Mouse (Mus musculus): Measurements from ENCODE around the gene Chmp5. TPM values are rescaled to one million over a fixed set of nuclear protein-coding genes. Genes with fewer than 3 reads are reported as not detected.

Gene Chmp5
- polyA plus RNA-seq, 1 experiment from 2014 or later: 154 TPM

GRCm38 (mm10) chr4:40955942-40956341, 7.7 kb downstream of the Chmp5 start:
- H3K9me3 ChIP-seq: no peaks in the 10 kb centered on the region
- peaks cover 88% of the 10 kb centered on the region for H3K36me3 ChIP-seq
- H3K4me2 ChIP-seq (replicated peaks): no peak overlapping the region
- H3K4me1 ChIP-seq: no peaks in the 10 kb centered on the region
- no peak overlapping the region for H3K27ac ChIP-seq
- no peak overlapping the region for H3K9ac ChIP-seq
- H3K27me3 ChIP-seq (replicated peaks): no peaks in the 10 kb centered on the region
- no peak overlapping the region for H3K4me3 ChIP-seq
- no peak for ATAC-seq (ENCODE audit: low FRiP score, low read depth)
- WGBS: 92% methylated on average over 6 of the region's 6 CpGs

GRCm38 (mm10) chr4:40963536-40963935, 15.3 kb downstream of the Chmp5 start:
- Histone ChIP-seq H3K27me3 (replicated peaks) (no peaks in the 10 kb centered on the region), H3K36me3 (peaks cover 71% of the 10 kb centered on the region), H3K4me1 (no peaks in the 10 kb centered on the region), H3K27ac (no peak overlapping the region), H3K4me2 (replicated peaks) (no peak overlapping the region), H3K4me3 (no peak overlapping the region), H3K9ac (no peak overlapping the region), H3K9me3 (no peaks in the 10 kb centered on the region)
- 93% methylated on average over 3 of the region's 3 CpGs for WGBS
- ATAC-seq (ENCODE audit: low FRiP score, low read depth): no peak

GRCm38 (mm10) chr4:40969161-40969560, 21.0 kb downstream of the Chmp5 start:
- Histone ChIP-seq H3K27ac (no peak overlapping the region), H3K27me3 (replicated peaks) (no peaks in the 10 kb centered on the region), H3K9ac (no peak overlapping the region), H3K4me1 (peaks cover 5% of the 10 kb centered on the region), H3K4me3 (no peak overlapping the region), H3K4me2 (replicated peaks) (no peak overlapping the region), H3K9me3 (no peaks in the 10 kb centered on the region), H3K36me3 (peaks cover 22% of the 10 kb centered on the region)
- 81% methylated on average over 4 of the region's 4 CpGs for WGBS
- no peak for ATAC-seq (ENCODE audit: low FRiP score, low read depth)

- Histone ChIP-seq H3K27me3 (replicated peaks) (no peaks in the 10 kb centered on the region), H3K4me3 (peak overlapping the region; percentile 92), H3K27ac (peak overlapping the region; percentile 80; the same call in 1 of the 2 replicates), H3K4me2 (replicated peaks) (peak overlapping the region; percentile 69), H3K9ac (peak overlapping the region; percentile 84), H3K36me3 (peaks cover 18% of the 10 kb centered on the region), H3K4me1 (peaks cover 5% of the 10 kb centered on the region), H3K9me3 (no peaks in the 10 kb centered on the region)
- 10% methylated on average over 13 of the region's 13 CpGs for WGBS
- ATAC-seq (ENCODE audit: low FRiP score, low read depth): no peak; the same call in 1 of the 2 replicates
Measured at GRCm38 (mm10) chr4:40969781-40970591, 21.8 kb downstream of the Chmp5 start.

GRCm38 (mm10) chr4:40970592-40970841, 22.3 kb downstream of the Chmp5 start:
- no peaks in the 10 kb centered on the region for H3K27me3 ChIP-seq (replicated peaks)
- WGBS: under 1% methylated on average over 16 of the region's 16 CpGs
- no peaks in the 10 kb centered on the region for H3K9me3 ChIP-seq
- peaks cover 5% of the 10 kb centered on the region for H3K4me1 ChIP-seq
- ATAC-seq (ENCODE audit: low FRiP score, low read depth): no peak; the same call in 1 of the 2 replicates
- H3K4me2 ChIP-seq (replicated peaks): peak overlapping the region; percentile 69
- H3K36me3 ChIP-seq: peaks cover 14% of the 10 kb centered on the region
- H3K4me3 ChIP-seq: peak overlapping the region; percentile 92
- peak overlapping the region; percentile 80; the same call in 1 of the 2 replicates for H3K27ac ChIP-seq
- H3K9ac ChIP-seq: peak overlapping the region; percentile 84

- peak; percentile 97 for ATAC-seq (ENCODE audit: low FRiP score, low read depth)
- under 1% methylated on average over 84 of the region's 85 CpGs for WGBS
Measured at GRCm38 (mm10) chr4:40970842-40971701, 22.9 kb downstream of the Chmp5 start, which contains the start of gene Nfx1. Nfx1 (plus strand) TSS chr4:40970906.

GRCm38 (mm10) chr4:40971744-40972143, 23.5 kb downstream of the Chmp5 start:
- H3K36me3 ChIP-seq: peaks cover 10% of the 10 kb centered on the region
- H3K4me1 ChIP-seq: peaks cover 5% of the 10 kb centered on the region
- no peaks in the 10 kb centered on the region for H3K27me3 ChIP-seq (replicated peaks)
- H3K9me3 ChIP-seq: no peaks in the 10 kb centered on the region
- peak overlapping the region; percentile 92 for H3K4me3 ChIP-seq
- peak overlapping the region; percentile 69 for H3K4me2 ChIP-seq (replicated peaks)
- no peak overlapping the region for H3K27ac ChIP-seq
- 26% methylated on average over 13 of the region's 13 CpGs for WGBS
- ATAC-seq (ENCODE audit: low FRiP score, low read depth): no peak
- peak overlapping the region; percentile 84; the same call in 1 of the 2 replicates for H3K9ac ChIP-seq

More at GRCm38 (mm10) chr4:40970842-40971701, 22.9 kb downstream of the Chmp5 start, which contains the start of gene Nfx1:
- Histone ChIP-seq H3K36me3 (peaks cover 12% of the 10 kb centered on the region), H3K4me3 (peak within 1 kb of the TSS; percentile 92), H3K4me2 (replicated peaks) (peak within 1 kb of the TSS; percentile 69), H3K4me1 (peaks cover 5% of the 10 kb centered on the region), H3K9ac (peak within 1 kb of the TSS; percentile 84), H3K27ac (peak within 1 kb of the TSS; percentile 80), H3K27me3 (replicated peaks) (no peaks in the 10 kb centered on the region), H3K9me3 (no peaks in the 10 kb centered on the region)

- no peak overlapping the region for H3K4me3 ChIP-seq
- peaks cover 29% of the 10 kb centered on the region for H3K36me3 ChIP-seq
- H3K4me1 ChIP-seq: peaks cover 5% of the 10 kb centered on the region
- H3K9ac ChIP-seq: no peak overlapping the region
- H3K4me2 ChIP-seq (replicated peaks): no peak overlapping the region
- H3K27me3 ChIP-seq (replicated peaks): no peaks in the 10 kb centered on the region
- ATAC-seq (ENCODE audit: low FRiP score, low read depth): no peak
- no peaks in the 10 kb centered on the region for H3K9me3 ChIP-seq
- 93% methylated on average over 1 of the region's 1 CpGs for WGBS
- no peak overlapping the region for H3K27ac ChIP-seq
Measured at GRCm38 (mm10) chr4:40974011-40974410, 25.8 kb downstream of the Chmp5 start.

- no peak overlapping the region for H3K27ac ChIP-seq
- no peaks in the 10 kb centered on the region for H3K27me3 ChIP-seq (replicated peaks)
- no peak overlapping the region for H3K9ac ChIP-seq
- peaks cover 44% of the 10 kb centered on the region for H3K36me3 ChIP-seq
- no peaks in the 10 kb centered on the region for H3K9me3 ChIP-seq
- no peak for ATAC-seq (ENCODE audit: low FRiP score, low read depth)
- H3K4me2 ChIP-seq (replicated peaks): no peak overlapping the region
- H3K4me3 ChIP-seq: no peak overlapping the region
- H3K4me1 ChIP-seq: no peaks in the 10 kb centered on the region
- WGBS: 93% methylated on average over 3 of the region's 3 CpGs
Measured at GRCm38 (mm10) chr4:40975678-40976077, 27.5 kb downstream of the Chmp5 start.

GRCm38 (mm10) chr4:40976651-40977050, 28.4 kb downstream of the Chmp5 start:
- WGBS: 92% methylated on average over 10 of the region's 10 CpGs
- H3K4me2 ChIP-seq (replicated peaks): no peak overlapping the region
- H3K9ac ChIP-seq: no peak overlapping the region
- no peak overlapping the region for H3K4me3 ChIP-seq
- no peaks in the 10 kb centered on the region for H3K4me1 ChIP-seq
- no peak overlapping the region for H3K27ac ChIP-seq
- no peaks in the 10 kb centered on the region for H3K27me3 ChIP-seq (replicated peaks)
- H3K36me3 ChIP-seq: peaks cover 54% of the 10 kb centered on the region
- no peaks in the 10 kb centered on the region for H3K9me3 ChIP-seq
- ATAC-seq (ENCODE audit: low FRiP score, low read depth): no peak

- no peaks in the 10 kb centered on the region for H3K4me1 ChIP-seq
- no peak overlapping the region for H3K27ac ChIP-seq
- ATAC-seq (ENCODE audit: low FRiP score, low read depth): no peak
- WGBS: 97% methylated on average over 1 of the region's 1 CpGs
- H3K4me2 ChIP-seq (replicated peaks): no peak overlapping the region
- H3K36me3 ChIP-seq: peaks cover 60% of the 10 kb centered on the region
- no peaks in the 10 kb centered on the region for H3K27me3 ChIP-seq (replicated peaks)
- H3K9me3 ChIP-seq: no peaks in the 10 kb centered on the region
- no peak overlapping the region for H3K4me3 ChIP-seq
- no peak overlapping the region for H3K9ac ChIP-seq
Measured at GRCm38 (mm10) chr4:40979430-40979829, 31.2 kb downstream of the Chmp5 start.

GRCm38 (mm10) chr4:40982486-40982885, 34.3 kb downstream of the Chmp5 start:
- H3K36me3 ChIP-seq: peaks cover 68% of the 10 kb centered on the region
- H3K9ac ChIP-seq: no peak overlapping the region
- no peaks in the 10 kb centered on the region for H3K4me1 ChIP-seq
- H3K9me3 ChIP-seq: no peaks in the 10 kb centered on the region
- WGBS: 76% methylated on average over 3 of the region's 3 CpGs
- H3K4me3 ChIP-seq: no peak overlapping the region
- no peak overlapping the region for H3K27ac ChIP-seq
- no peak for ATAC-seq (ENCODE audit: low FRiP score, low read depth)
- no peak overlapping the region for H3K4me2 ChIP-seq (replicated peaks)
- H3K27me3 ChIP-seq (replicated peaks): no peaks in the 10 kb centered on the region
